Mouse (Mus musculus): ENCODE data around the gene Aifm1.
"Not testable (repeated sequence)": the region's sequence is repeated elsewhere in the genome, so short reads cannot be mapped to it uniquely, and the experiment has no call there.

Gene Aifm1

DNA sequence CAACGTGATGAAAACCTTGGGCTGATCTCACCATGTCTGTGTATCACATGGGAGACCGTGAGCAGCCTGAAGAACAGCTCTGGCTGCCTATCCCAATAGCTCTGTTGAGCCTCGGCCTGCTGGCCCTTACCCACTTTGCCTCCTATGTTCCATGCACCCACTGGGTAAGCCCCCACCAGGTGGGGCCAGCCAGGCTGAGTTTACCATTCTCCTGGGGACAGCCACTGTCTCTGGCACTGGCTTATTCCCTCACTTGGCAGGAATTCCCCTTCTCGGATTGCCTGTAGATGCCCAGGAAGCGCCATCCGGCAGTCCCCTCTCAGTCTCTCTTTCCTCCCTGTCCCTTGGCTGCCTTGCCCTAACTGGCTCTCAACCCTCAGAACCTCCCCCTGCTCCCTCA lies 56.4 kb downstream of the Aifm1 start:
- DNase-seq (ENCODE audit: low spot score), result no peak

DNA sequence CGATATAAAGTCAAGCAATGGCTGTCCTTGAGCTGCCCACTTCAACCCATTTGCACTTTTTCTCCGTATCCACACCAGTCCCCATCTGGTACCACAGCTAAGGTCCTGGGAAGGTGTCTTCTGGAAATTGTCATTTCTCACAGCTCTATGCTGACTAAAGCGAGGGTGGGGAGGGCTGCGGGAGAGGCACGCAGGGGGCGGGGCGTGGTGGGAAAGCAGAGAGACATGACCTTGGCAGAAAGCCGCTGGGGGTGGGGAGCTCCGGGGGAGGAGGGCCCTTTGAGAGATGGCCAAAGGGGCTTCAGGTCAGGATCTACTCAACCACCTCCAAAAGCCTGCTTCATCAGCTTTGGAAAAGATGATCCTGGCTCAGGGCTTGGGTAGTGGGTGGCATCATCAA lies 58.3 kb downstream of the Aifm1 start:
- no peak for DNase-seq (ENCODE audit: low spot score)

- DNase-seq (ENCODE audit: low spot score), result no peak
Observed at GRCm38 (mm10) chrX:48454495-48454878, 58.9 kb downstream of the Aifm1 start.

DNA sequence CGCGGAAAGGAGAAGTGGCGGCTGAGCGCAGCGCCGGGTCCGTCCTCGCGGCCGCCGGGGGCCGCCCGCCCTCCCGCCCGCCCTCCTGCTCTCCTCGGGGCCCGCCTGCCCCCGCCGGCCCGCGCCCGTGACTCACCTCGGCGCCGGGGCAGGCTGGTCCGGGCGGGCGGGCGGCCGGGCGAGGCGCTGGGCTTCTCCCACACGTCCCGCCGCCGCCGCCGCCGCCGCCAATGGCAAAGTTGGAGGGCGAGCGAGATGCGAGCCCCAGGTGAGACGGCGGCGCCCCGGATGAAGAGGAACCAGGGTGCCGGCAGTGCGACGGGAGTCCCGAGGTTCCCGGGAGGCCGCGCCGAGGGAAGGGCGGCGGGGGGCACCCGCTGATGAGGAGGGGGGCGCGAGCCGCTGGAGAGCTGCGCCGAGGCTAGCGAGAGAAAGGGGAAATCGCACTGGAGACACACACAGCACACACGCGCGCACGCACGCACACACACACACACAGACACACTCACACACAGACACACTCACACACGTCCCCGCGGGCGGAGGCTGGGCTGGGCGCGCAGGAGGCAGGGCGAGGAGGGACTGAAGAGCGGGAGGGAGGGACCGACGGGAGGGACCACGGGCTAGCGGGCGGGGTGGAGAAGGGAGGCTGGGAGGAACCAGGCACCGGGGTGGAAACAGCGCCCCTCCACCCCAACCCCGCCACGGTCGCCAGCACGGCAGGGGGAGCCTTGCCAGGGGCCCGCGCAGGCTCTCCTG lies 59.4 kb downstream of the Aifm1 start:
- no peak for DNase-seq (ENCODE audit: low spot score)

GRCm38 (mm10) chrX:48452931-48453673 lies 60.3 kb downstream of the Aifm1 start:
- DNase-seq (ENCODE audit: low spot score), result no peak

DNA sequence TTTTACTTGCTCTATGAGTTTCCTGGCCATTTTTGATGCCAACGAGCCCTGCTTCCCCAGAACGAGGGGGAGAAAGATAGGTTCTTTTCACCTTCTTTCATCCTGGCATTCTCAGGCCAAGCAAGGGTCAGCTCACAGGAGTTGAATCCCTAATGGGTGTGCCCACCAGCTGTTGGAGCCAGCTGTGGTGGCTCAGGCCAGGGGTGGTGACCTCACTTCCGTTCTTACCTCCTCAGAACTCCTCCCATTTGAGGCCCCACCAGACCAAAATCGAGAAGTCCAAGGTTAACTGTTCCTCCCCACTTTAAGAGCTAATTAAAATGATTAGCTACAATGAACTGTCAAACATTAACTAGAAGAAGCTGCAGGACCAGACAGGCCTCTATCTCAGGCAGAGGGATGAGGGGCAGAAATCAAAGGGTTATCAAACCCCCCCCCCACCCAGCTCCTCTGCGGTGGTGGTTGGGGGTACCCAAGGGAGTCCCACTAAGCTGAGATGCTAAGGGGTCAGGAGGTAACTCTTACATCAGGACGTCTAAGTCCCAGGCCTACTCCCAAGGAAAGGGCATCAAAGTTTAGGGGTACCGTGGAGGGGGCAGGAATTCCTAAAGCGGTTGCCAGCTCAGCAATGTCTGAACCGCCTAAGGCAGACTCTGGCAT lies 61.0 kb downstream of the Aifm1 start:
- no peak for DNase-seq (ENCODE audit: low spot score)

DNA sequence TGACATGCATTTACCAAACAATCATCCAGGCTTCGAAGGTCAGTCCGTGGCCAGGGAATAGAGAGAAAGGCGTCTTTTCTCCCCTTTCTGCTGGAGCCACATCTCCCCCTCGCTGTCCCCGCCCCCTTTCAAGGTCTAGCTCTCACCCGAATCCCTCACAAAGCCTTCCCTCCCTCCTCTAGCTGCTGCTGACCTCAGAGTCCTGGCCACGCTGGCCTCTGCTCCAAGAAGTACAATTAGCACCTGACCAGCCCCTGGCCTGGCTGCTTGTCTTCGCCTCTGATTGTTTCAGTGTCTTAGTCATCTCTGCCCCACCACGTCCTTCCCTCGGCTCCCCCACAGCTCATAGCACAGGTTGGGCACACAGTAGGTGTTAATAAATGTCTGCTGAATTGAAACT lies 63.7 kb downstream of the Aifm1 start:
- no peak for DNase-seq (ENCODE audit: low spot score)

DNA sequence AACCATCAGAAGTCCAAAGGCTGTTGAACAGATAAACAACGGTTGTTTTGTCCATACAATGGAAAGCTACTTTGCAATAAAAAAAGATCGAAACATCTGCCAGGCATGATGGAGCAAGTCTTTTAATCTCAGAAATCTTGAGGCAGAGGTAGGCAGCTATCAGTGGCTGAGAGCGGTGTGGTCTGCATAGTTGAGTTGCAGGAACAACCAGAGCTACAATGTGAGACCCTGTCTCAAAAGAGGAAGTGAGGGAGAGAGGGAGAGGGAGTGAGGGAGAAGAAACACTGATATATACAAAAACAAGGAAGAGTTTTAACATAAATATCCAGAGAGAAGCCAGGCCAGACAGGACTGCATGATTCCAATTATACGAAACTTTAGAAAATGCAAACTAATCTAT lies 68.7 kb downstream of the Aifm1 start:
- no peak for DNase-seq (ENCODE audit: low spot score)

GRCm38 (mm10) chrX:48441954-48442353 lies 71.4 kb downstream of the Aifm1 start:
- no peak for DNase-seq (ENCODE audit: low spot score)

DNA sequence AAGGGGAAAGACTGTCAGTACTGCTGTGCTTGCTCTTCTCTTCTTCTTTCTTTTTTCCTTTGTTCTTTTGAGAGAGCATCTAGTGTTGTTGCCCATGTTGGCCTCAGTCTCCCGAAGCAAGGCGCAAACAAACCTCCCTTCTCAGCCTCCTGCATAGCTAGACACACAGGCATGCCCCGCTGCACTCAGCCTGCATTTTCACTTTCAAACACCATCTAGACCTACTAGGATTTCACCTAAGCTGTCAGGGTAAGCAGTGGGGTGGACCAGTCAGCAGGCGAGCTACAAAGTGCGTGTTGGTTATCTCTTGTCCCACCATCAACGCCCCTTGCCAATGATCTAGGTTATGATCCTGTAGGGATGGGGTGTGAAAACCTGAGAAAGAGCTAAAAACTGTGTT lies 71.8 kb downstream of the Aifm1 start:
- no peak for DNase-seq (ENCODE audit: low spot score)

- DNase-seq (ENCODE audit: low spot score), result no peak
Observed at GRCm38 (mm10) chrX:48439036-48439435, 74.3 kb downstream of the Aifm1 start.

- not testable (repeated sequence) for DNase-seq (ENCODE audit: low spot score)
Observed at GRCm38 (mm10) chrX:48436082-48436481, 77.3 kb downstream of the Aifm1 start.

DNA sequence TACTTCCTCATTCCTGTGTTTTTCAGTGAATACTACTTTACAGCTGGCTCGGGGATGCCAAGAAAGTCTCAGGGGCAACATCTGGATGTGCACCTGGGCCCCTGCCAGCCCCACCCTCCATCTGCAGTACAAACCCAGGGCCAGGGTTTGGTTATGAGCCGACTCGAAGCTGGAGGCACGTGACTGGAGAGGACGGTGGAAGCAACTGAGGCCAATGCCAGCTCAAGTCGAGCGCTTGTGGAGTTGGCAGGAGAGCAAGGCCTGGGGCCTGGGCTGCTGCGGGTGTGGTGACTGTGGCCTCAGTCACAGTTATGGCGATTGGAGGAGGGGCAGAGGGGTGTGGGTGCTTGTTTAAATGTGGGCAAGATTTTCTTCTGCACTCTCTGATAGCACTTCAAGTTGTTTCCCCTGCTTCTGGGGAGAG lies 77.9 kb downstream of the Aifm1 start:
- no peak for DNase-seq (ENCODE audit: low spot score)

DNA sequence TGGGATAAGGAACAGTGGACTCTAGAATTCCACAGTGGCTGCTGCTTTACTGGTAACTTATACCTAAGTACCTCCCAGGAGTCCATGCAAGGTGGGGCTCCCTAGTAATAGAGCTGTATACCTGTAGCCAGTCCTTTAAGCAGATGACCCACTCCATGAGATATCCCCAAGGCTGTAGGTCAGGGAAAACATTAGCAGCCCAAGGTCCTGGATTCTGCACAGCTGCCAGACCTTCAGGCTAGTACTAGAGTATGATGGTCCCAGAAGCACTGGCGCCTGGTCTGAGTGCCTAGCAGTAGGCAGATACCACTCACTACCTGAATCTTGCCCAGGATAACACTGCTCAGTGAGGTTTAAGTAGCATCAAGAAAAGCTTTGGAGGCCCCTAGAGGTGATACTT lies 79.1 kb downstream of the Aifm1 start:
- no peak for DNase-seq (ENCODE audit: low spot score)

DNA sequence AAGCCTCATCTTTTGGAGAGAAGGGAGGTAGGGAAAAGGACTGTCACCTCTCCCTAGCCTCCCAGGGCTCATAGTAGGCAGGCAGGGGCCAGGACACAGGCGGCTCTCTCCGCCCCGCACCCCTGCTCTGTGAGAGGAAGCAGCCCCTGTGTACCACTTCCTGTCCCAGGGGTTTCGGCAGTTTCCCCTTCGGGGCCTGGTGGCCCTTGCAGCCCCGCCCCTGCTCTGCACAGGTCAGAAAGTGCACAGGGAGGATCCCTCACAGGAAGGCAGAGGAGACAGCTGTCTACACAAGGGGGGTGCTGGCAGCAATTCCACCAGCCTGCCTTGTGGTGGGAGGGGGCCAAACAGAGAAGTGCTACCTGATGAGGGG lies 79.8 kb downstream of the Aifm1 start:
- no peak for DNase-seq (ENCODE audit: low spot score)

DNA sequence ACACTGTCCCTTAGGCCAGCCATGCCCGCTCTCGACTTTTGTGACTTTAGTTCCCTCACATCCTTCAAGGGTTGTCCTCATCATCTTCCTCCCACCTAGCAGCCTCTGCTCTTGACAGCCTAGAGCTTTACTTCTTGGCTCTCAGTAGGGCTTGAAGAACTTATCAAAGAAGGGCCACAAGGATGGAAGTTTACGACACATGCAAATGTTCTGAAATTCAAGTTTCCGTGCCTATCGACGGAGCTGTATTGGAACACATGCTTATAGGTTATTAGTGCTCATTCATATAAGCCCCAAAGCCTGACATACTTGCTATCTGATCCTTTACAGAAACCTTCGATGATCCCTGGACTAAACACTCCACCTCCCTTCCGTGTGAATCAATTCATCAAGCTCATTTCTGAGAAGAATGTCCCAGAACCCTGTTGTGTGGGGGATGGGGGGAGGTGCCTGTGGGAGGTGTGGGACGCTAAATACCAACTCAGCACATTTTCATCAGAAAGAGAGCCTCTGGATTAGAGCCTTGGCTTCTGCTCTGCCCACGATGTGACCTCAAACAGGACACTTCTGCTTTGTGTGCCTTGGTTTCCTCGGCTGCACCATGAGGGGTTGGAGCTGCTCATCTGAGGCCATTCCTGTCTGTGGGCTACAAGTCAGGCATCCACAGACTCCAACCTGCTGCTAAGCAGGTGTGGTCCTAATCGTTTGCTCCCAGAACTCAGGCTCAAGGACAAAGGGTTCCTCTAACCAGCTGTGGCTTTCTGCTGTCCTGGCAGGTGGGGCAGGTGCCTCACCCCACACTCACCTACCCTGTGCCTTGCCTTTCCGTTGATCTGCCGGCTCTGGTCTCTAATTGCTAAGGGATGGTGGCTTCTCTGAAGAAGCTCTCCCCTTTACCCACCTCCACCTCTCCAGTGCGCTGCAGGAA lies 80.5 kb downstream of the Aifm1 start:
- no peak for DNase-seq (ENCODE audit: low spot score)

DNA sequence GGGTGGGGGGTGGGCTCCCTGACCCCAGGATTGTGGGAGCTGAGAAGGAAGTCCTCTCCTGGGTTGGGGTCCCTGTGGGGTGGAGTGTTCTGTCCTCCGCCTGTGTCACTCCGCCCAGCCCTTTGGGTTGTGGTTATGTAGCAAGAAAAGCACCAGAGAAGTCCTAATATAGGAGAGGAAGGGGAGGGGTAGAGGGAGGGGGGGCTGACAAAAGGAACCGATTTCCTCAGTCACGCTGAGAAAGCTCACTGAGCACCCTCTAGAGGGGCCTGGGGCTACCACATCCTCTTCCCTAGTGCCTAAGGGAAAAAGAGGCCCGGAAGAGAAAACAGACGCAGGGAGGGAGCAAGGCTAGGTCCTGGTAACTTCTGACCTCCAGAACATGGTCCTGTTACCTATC lies 83.8 kb downstream of the Aifm1 start:
- DNase-seq (ENCODE audit: low spot score), result no peak

GRCm38 (mm10) chrX:48429100-48429499 lies 84.3 kb downstream of the Aifm1 start:
- no peak for DNase-seq (ENCODE audit: low spot score)

- no peak for DNase-seq (ENCODE audit: low spot score)
Observed at GRCm38 (mm10) chrX:48428642-48429041, 84.7 kb downstream of the Aifm1 start.

- no peak for DNase-seq (ENCODE audit: low spot score)
Observed at GRCm38 (mm10) chrX:48428241-48428640, 85.1 kb downstream of the Aifm1 start.

DNA sequence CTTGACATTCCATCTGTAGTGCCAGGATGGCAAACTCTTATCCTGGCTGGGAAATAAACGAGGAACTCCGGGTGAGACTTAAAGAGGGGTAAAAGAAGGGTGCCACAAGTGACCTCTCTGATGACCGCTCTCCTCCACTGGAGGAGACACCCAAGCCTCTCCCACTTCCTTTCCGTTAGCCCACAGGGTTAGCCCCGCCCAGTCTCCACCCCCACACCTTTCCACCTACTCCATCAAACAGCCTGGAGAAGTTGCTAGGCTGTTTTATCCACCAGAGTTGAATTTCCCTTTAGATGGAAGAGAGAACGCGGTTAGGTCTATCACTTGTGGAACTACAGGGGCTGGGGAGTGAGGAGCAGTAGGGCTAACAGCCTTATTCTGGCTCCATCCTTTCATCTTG lies 88.1 kb downstream of the Aifm1 start:
- DNase-seq (ENCODE audit: low spot score), result no peak
